Mouse (Mus musculus) leukemia stem cell, adult 10-12 weeks (primary cell): ENCODE measurements around the gene Cfap157. TPM values are rescaled to one million over a fixed set of nuclear protein-coding genes. Genes with fewer than 3 reads are reported as not detected.

ENCODE experiments used
- polyA plus RNA-seq: library from polyadenylated mRNA; stranded (reverse); fragments of >175 nt; gene quantifications from 2 replicates; pipeline ENCODE4 v1.2.3, GENCODE M21; 2012; ENCODE audit warnings: low replicate concordance

The Cfap157 gene
- polyA plus RNA-seq = not detected in 2 replicates

DNA sequence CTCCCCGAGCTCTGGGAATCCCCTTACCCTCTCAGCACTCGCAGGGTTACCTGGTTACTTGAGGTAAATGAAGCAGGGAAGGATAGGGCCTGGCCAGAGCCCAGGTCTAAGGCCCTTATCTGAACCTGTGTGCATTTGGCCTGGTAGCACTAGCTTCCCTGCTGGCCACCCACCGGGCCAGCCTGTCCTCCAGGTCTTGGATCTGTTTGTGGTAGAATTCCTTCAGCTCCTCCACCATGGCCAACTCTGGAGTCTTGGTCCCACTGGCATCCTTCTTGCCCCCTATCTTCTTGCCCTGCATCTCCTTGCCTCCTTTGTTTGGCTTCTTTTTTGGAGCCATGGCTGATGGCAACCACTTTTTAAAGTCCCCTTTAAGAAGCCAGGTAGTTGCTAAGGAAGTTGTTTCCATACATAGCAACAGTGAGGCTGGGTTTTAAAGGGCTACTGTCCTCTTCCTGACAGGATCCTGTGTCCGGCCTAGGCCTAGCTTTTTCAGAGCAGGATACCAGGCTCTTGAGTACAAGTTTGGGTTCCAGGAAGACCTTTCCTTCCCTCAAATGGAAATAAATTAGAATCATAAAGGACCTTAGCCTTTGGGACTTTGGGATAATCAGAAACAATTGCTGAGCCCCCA is at the start of gene Cfap157:
Gene Cfap157 (minus strand): TSS at position 381 of the 634 bp plus-strand sequence.

DNA sequence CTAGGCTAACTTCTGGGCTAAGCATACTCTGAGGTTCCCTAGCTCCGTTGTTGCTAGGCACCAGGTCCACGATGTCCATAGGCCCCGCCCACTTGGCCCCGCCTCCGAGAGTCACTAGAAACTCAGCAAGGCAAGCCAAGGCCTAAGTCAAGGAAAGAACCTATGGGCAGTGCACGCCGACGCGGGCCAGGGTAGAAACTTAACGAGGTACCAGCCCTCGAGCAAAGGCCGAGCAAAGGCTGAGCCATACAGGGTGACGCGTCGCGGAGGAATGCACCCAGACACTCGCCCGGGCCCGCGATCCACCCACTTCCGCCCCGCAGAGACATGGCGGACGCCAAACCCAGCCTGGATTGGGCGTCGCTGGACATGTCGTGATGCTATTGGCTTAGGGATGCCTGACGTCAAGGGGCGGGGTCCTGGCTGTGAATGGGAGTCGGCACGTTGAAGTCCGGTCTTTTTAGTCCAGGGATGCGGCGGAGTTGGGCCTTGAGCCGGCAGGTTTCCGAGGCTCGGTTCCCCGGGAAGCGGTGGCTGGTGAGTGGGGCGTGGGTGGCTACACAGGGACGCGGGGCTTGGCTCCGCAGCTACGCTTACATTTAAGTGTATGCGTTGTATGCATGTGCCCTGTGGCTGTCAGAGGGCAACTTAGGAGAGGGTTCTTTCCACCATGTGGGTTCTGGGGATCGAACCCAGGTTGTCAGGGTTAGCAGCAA is 8.7 kb downstream of the Cfap157 start, which contains the start of the genes Ttc16 and Ptrh1:
Gene Ttc16 (minus strand): TSS at position 275 of the 716 bp plus-strand sequence.
Gene Ptrh1 (plus strand): TSS at position 428 of the 716 bp plus-strand sequence.

DNA sequence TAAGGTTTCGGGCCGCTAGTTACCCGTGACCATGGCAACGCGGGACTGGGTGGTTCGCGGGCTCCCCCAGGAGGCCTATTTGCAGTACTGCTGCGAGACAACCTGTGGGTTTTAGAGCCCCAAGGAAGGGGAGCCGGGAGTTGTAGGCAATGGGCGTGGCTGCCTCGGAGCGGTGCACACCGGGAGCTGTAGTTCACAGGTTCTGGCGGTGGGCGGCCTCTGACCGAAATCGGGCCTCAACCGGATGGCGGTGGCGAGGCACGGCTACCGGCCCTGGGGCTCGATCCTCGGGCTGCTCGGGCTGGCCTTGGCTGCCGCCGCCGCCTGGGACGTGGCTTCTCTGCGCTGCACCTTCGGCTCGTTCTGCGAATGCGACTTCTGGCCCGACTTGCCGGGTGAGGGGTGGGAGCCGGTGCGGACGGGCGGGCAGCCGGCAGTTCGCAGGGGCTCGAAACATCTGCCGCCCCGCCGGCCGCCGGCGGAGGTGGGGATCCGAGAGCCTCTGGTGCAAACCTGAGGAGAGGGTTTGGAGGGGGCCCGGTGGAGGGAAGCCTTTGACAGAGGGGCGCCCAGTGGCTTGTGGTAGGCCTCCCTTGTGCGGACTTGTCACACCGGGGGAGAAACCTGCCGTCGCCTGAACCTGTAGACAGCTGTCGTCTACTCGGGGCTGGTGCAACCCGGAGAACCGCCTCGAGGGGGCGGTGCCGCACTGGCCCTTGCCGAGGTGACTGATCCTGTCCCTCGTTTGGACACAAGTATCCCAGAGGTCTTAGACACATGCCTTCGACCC is 27.0 kb downstream of the Cfap157 start, which contains the start of gene Tor2a:
Gene Tor2a (plus strand): TSS at position 179 of the 790 bp plus-strand sequence.

DNA sequence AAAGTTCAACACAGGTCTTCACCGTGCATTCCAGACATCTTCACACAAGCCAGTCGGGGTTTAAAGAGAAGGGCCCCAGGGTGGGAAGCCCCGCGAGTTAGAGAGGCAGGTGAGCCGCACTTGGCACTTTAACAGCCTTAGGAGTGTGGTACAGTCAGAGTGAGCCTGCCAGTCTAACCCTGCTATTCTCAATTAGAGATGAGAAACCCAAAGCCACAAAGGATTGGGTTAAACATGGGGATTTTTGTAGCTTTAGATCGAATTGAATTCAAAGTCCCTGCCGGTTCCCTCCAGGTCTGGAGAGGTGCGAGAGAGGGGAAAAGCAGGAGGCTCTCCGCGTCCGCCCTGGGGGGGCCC is 43.3 kb downstream of the Cfap157 start, which contains the start of gene 6330409D20Rik:
Gene 6330409D20Rik (minus strand): TSS at position 101 of the 357 bp plus-strand sequence.

Other genes with a start within 250 kb of the Cfap157 start
- gene Fam102a, start 249.1 kb downstream of the Cfap157 start, polyA plus RNA-seq = 23.3 and 36.8 TPM in 2 replicates
- gene Dpm2, start 213.6 kb downstream of the Cfap157 start, polyA plus RNA-seq = 5.0 and 7.4 TPM in 2 replicates
- gene Pip5kl1, start 209.6 kb downstream of the Cfap157 start, polyA plus RNA-seq = 0.31 and 1.0 TPM in 2 replicates
- not detected in 2 replicates for gene 9430097D07Rik, start 208.7 kb downstream of the Cfap157 start, polyA plus RNA-seq
- gene St6galnac4, start 197.3 kb downstream of the Cfap157 start, polyA plus RNA-seq = 41.1 and 44.9 TPM in 2 replicates
- gene St6galnac6, start 184.7 kb downstream of the Cfap157 start, polyA plus RNA-seq = 39.1 and 52.2 TPM in 2 replicates
- 1.6 and 2.2 TPM in 2 replicates for gene Ak1, start 162.7 kb downstream of the Cfap157 start, polyA plus RNA-seq
- 89.9 and 110 TPM in 2 replicates for gene Eng, start 137.8 kb downstream of the Cfap157 start, polyA plus RNA-seq
- gene Fpgs, start 80.3 kb downstream of the Cfap157 start, polyA plus RNA-seq = 258 and 389 TPM in 2 replicates
- gene Cdk9, start 71.4 kb downstream of the Cfap157 start, polyA plus RNA-seq = 38.8 and 118 TPM in 2 replicates
- gene Sh2d3c, start 63.4 kb downstream of the Cfap157 start, polyA plus RNA-seq = 29.1 and 30.6 TPM in 2 replicates
- gene 6330409D20Rik, start 43.4 kb downstream of the Cfap157 start, polyA plus RNA-seq = not detected in 2 replicates
- gene Tor2a, start 27.2 kb downstream of the Cfap157 start, polyA plus RNA-seq = 43.2 and 120 TPM in 2 replicates
- 0.10 and 0.16 TPM in 2 replicates for gene Ttc16, start 8.8 kb downstream of the Cfap157 start, polyA plus RNA-seq
- gene Ptrh1, start 8.6 kb downstream of the Cfap157 start, polyA plus RNA-seq = 6.5 and 19.0 TPM in 2 replicates
- 3.1 and 6.5 TPM in 2 replicates for gene Stxbp1, start 62.8 kb upstream of the Cfap157 start, polyA plus RNA-seq
- 10.7 and 18.4 TPM in 2 replicates for gene Fam129b, start 91.7 kb upstream of the Cfap157 start, polyA plus RNA-seq
- gene Rpl12, start 177.1 kb upstream of the Cfap157 start, polyA plus RNA-seq = 749 and 1,306 TPM in 2 replicates
- gene Lrsam1, start 177.2 kb upstream of the Cfap157 start, polyA plus RNA-seq = 8.3 and 8.9 TPM in 2 replicates
- gene Slc2a8, start 197.7 kb upstream of the Cfap157 start, polyA plus RNA-seq = 169 and 366 TPM in 2 replicates